Mouse (Mus musculus): ENCODE measurements at regions not wholly inside any gene's neighbourhood (a gene's known extent, or its start where the extent isn't known, plus 50 kb on each side); places are given as distances from the start of the nearest gene placed in this dataset.

- H3K27me3 ChIP-seq = no peaks in the 10 kb centered on the region
- no peak for ATAC-seq (ENCODE audit: low FRiP score, low read depth)
- H3K4me1 ChIP-seq = peaks cover 17% of the 10 kb centered on the region; the same call in 1 of the 2 replicates
- H3K4me2 ChIP-seq (replicated peaks) = no peak overlapping the region
- H3K36me3 ChIP-seq = no peaks in the 10 kb centered on the region
- no peak overlapping the region for H3K4me3 ChIP-seq
- no peak overlapping the region for H3K27ac ChIP-seq (replicated peaks)
- no peak overlapping the region for H3K9ac ChIP-seq (replicated peaks)
- H3K9me3 ChIP-seq = no peaks in the 10 kb centered on the region
- 83% methylated on average over 12 of the region's 12 CpGs for whole genome bisulfite sequencing
These were observed 176.4 kb downstream of the Dact1 start for GRCm38 (mm10) chr12:71486078-71486477.

- H3K4me1 ChIP-seq = peaks cover 9% of the 10 kb centered on the region; the same call in 1 of the 2 replicates
- no peaks in the 10 kb centered on the region for H3K9me3 ChIP-seq
- peak; percentile 44; the same call in 1 of the 2 replicates for ATAC-seq (ENCODE audit: low FRiP score, low read depth)
- 43% methylated on average over 6 of the region's 6 CpGs for WGBS
- no peaks in the 10 kb centered on the region for H3K27me3 ChIP-seq
- no peaks in the 10 kb centered on the region for H3K36me3 ChIP-seq
- H3K4me2 ChIP-seq (replicated peaks) = 0 out of 2 replicates have a peak overlapping the region, but pooled peaks have one; percentile 10
- no peak overlapping the region for H3K9ac ChIP-seq (replicated peaks)
- H3K27ac ChIP-seq (replicated peaks) = peak overlapping the region; percentile 27; the same call in 1 of the 2 replicates
- H3K4me3 ChIP-seq = no peak overlapping the region
These were observed 178.1 kb downstream of the Dact1 start for GRCm38 (mm10) chr12:71487591-71488435.

GRCm38 (mm10) chr12:71489295-71489694 is 179.6 kb downstream of the Dact1 start:
- H3K4me1 ChIP-seq = peaks cover 9% of the 10 kb centered on the region; the same call in 1 of the 2 replicates
- no peaks in the 10 kb centered on the region for H3K27me3 ChIP-seq
- ATAC-seq (ENCODE audit: low FRiP score, low read depth) = no peak
- no peak overlapping the region for H3K27ac ChIP-seq (replicated peaks)
- H3K9me3 ChIP-seq = no peaks in the 10 kb centered on the region
- H3K4me3 ChIP-seq = no peak overlapping the region
- WGBS = 91% methylated on average over 7 of the region's 7 CpGs
- no peak overlapping the region for H3K4me2 ChIP-seq (replicated peaks)
- H3K9ac ChIP-seq (replicated peaks) = no peak overlapping the region
- H3K36me3 ChIP-seq = no peaks in the 10 kb centered on the region

- Histone ChIP-seq H3K9ac (replicated peaks) (no peak overlapping the region), H3K27me3 (0 out of 2 replicates have a peak, but pooled peaks cover 4% of the 10 kb centered on the region), H3K4me3 (no peak overlapping the region), H3K9me3 (no peaks in the 10 kb centered on the region), H3K27ac (replicated peaks) (peak overlapping the region; percentile 70), H3K4me2 (replicated peaks) (no peak overlapping the region), H3K4me1 (peaks cover 12% of the 10 kb centered on the region), H3K36me3 (no peaks in the 10 kb centered on the region)
- 60% methylated on average over 10 of the region's 10 CpGs for WGBS
- peak; percentile 44; the same call in 1 of the 2 replicates for ATAC-seq (ENCODE audit: low FRiP score, low read depth)
These were observed 185.2 kb downstream of the Dact1 start for GRCm38 (mm10) chr12:71494803-71495293.

- WGBS = 76% methylated on average over 14 of the region's 14 CpGs
- Histone ChIP-seq H3K9me3 (no peaks in the 10 kb centered on the region), H3K27me3 (0 out of 2 replicates have a peak, but pooled peaks cover 4% of the 10 kb centered on the region), H3K4me3 (no peak overlapping the region), H3K4me2 (replicated peaks) (no peak overlapping the region), H3K4me1 (peaks cover 12% of the 10 kb centered on the region), H3K36me3 (no peaks in the 10 kb centered on the region), H3K27ac (replicated peaks) (no peak overlapping the region), H3K9ac (replicated peaks) (no peak overlapping the region)
- ATAC-seq (ENCODE audit: low FRiP score, low read depth) = no peak
These were observed 188.8 kb downstream of the Dact1 start for GRCm38 (mm10) chr12:71498246-71499029.

GRCm38 (mm10) chr12:71501299-71501810 is 191.7 kb downstream of the Dact1 start:
- WGBS = 59% methylated on average over 7 of the region's 7 CpGs
- Histone ChIP-seq H3K4me2 (replicated peaks) (no peak overlapping the region), H3K36me3 (no peaks in the 10 kb centered on the region), H3K27ac (replicated peaks) (no peak overlapping the region), H3K4me3 (no peak overlapping the region), H3K9ac (replicated peaks) (no peak overlapping the region), H3K4me1 (no peaks in the 10 kb centered on the region), H3K27me3 (0 out of 2 replicates have a peak, but pooled peaks cover 4% of the 10 kb centered on the region), H3K9me3 (no peaks in the 10 kb centered on the region)
- no peak for ATAC-seq (ENCODE audit: low FRiP score, low read depth)

GRCm38 (mm10) chr12:71503265-71503664 is 193.6 kb downstream of the Dact1 start:
- no peaks in the 10 kb centered on the region for H3K9me3 ChIP-seq
- H3K27me3 ChIP-seq = 0 out of 2 replicates have a peak, but pooled peaks cover 4% of the 10 kb centered on the region
- no peaks in the 10 kb centered on the region for H3K4me1 ChIP-seq
- H3K4me2 ChIP-seq (replicated peaks) = no peak overlapping the region
- H3K4me3 ChIP-seq = no peak overlapping the region
- 76% methylated on average over 11 of the region's 11 CpGs for WGBS
- no peak for ATAC-seq (ENCODE audit: low FRiP score, low read depth)
- no peak overlapping the region for H3K27ac ChIP-seq (replicated peaks)
- H3K36me3 ChIP-seq = no peaks in the 10 kb centered on the region
- no peak overlapping the region for H3K9ac ChIP-seq (replicated peaks)

- no peaks in the 10 kb centered on the region for H3K27me3 ChIP-seq
- 69% methylated on average over 4 of the region's 4 CpGs for WGBS
These were observed 196.5 kb downstream of the Dact1 start for GRCm38 (mm10) chr12:71506206-71506605.

GRCm38 (mm10) chr12:71506716-71507115 is 197.0 kb downstream of the Dact1 start:
- Histone ChIP-seq H3K4me3 (no peak overlapping the region), H3K9ac (replicated peaks) (no peak overlapping the region), H3K27me3 (no peaks in the 10 kb centered on the region), H3K36me3 (no peaks in the 10 kb centered on the region), H3K4me1 (no peaks in the 10 kb centered on the region), H3K4me2 (replicated peaks) (no peak overlapping the region), H3K9me3 (no peaks in the 10 kb centered on the region), H3K27ac (replicated peaks) (no peak overlapping the region)
- WGBS = 72% methylated on average over 1 of the region's 1 CpGs
- no peak for ATAC-seq (ENCODE audit: low FRiP score, low read depth)

More at GRCm38 (mm10) chr12:71506206-71506605, 196.5 kb downstream of the Dact1 start:
- H3K4me2 ChIP-seq (replicated peaks) = no peak overlapping the region
- H3K4me3 ChIP-seq = no peak overlapping the region
- no peaks in the 10 kb centered on the region for H3K36me3 ChIP-seq
- no peaks in the 10 kb centered on the region for H3K4me1 ChIP-seq
- H3K27ac ChIP-seq (replicated peaks) = no peak overlapping the region
- no peaks in the 10 kb centered on the region for H3K9me3 ChIP-seq
- no peak overlapping the region for H3K9ac ChIP-seq (replicated peaks)
- no peak for ATAC-seq (ENCODE audit: low FRiP score, low read depth)

GRCm38 (mm10) chr12:71512915-71513612 is 203.4 kb downstream of the Dact1 start:
- H3K27me3 ChIP-seq = no peaks in the 10 kb centered on the region
- ATAC-seq (ENCODE audit: low FRiP score, low read depth) = no peak
- peaks cover 9% of the 10 kb centered on the region; the same call in 1 of the 2 replicates for H3K4me1 ChIP-seq
- H3K36me3 ChIP-seq = no peaks in the 10 kb centered on the region
- 50% methylated on average over 7 of the region's 7 CpGs for WGBS
- H3K9ac ChIP-seq (replicated peaks) = no peak overlapping the region
- no peak overlapping the region for H3K4me2 ChIP-seq (replicated peaks)
- no peaks in the 10 kb centered on the region for H3K9me3 ChIP-seq
- H3K27ac ChIP-seq (replicated peaks) = 0 out of 2 replicates have a peak overlapping the region, but pooled peaks have one; percentile 42
- no peak overlapping the region for H3K4me3 ChIP-seq

- no peak overlapping the region for H3K9ac ChIP-seq (replicated peaks)
- no peak overlapping the region for H3K4me3 ChIP-seq
- ATAC-seq (ENCODE audit: low FRiP score, low read depth) = no peak
- no peak overlapping the region for H3K4me2 ChIP-seq (replicated peaks)
- WGBS = 41% methylated on average over 1 of the region's 1 CpGs
- H3K4me1 ChIP-seq = peaks cover 5% of the 10 kb centered on the region; the same call in 1 of the 2 replicates
- H3K27ac ChIP-seq (replicated peaks) = no peak overlapping the region
- no peaks in the 10 kb centered on the region for H3K9me3 ChIP-seq
- H3K36me3 ChIP-seq = no peaks in the 10 kb centered on the region
- H3K27me3 ChIP-seq = no peaks in the 10 kb centered on the region
These were observed 209.8 kb downstream of the Dact1 start for GRCm38 (mm10) chr12:71519520-71519919.
